21 mouse cellular contexts compared by ENCODE assay signal in the genomic region with DNA sequence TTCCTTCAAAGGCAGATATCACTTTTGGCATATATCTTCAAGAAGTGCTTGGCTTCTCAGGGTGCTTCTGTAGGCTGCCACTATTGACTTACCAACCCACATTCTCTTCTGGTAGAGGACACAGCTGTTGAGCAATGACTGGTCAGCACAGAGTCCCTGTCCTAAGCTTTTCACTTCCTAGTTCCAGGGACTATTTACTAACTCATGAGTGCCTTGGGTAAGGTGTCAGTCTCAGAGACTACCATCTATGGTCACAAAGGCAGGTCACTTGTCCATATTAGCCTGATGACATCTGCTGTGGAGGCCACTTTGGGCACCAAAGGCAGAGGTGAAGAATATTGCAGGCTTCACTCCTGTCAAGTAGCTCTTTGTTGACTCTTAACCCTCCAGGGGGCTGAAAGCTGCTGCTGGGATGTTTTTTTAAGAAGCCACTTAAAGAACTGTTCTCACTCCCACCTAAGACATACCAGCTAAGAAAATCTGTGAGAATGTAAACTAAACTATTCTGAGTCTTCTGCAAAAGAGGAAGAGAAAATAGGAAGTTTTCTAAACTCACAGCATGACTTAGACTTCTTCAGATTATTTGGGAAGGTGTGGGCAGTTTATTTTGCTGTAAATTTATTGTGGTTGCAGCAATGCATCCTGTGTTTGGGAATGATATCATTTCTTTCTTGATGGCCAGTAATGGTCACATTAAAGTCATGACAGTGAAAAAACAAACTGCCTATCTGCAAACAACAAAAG. TPM values are rescaled to one million over a fixed set of nuclear protein-coding genes. Genes with fewer than 3 reads are reported as not detected.
DNase-seq lines count a peak whose midpoint lies in the region; ATAC-seq and TF ChIP-seq lines count a peak whose summit lies in the region.
"Had no signal": no experiment of that assay in that cellular context is flagged by ENCODE, and none has a peak within 500 bp of the region (broad histone marks: within the 10 kb centered on the region; RNA-seq: fewer than 3 reads in every experiment).

No protein-coding gene starts in this region.

- TF ChIP-seq POLR2A in MEL (IDR thresholded peaks at IDR 0.05; ENCODE audit: control insufficient read depth in 1 of 2, insufficient read depth in 1 of 2, low read depth in 1 of 2, low read length in 2 of 2, poor library complexity in 1 of 2), result no peak

- no peaks in the 10 kb centered on the region for H3K4me1 ChIP-seq in MEL (ENCODE audit: control insufficient read depth in 1 of 2, insufficient read depth in 2 of 2, low read length in 2 of 2)
- H3K4me1 ChIP-seq: heart, embryonic 13.5 days; hindbrain, embryonic 12.5 days; liver, embryonic 15.5 days; megakaryocyte, embryonic 14.5 days; neural tube, embryonic 15.5 days had no signal

- H3K79me2 ChIP-seq in MEL (ENCODE audit: control insufficient read depth, insufficient read depth, low read length, poor library complexity), result no peaks in the 10 kb centered on the region

- H3K36me3 ChIP-seq in MEL (ENCODE audit: control insufficient read depth in 1 of 2, insufficient read depth in 2 of 2, low read length in 2 of 2), result no peaks in the 10 kb centered on the region
- H3K36me3 ChIP-seq: heart, embryonic 13.5 days; hindbrain, embryonic 12.5 days; liver, embryonic 15.5 days; neural tube, embryonic 15.5 days had no signal

- H3K9me3 ChIP-seq in MEL (replicated peaks; ENCODE audit: insufficient read depth, low read length), result no peaks in the 10 kb centered on the region
- H3K9me3 ChIP-seq: heart, embryonic 13.5 days; hindbrain, embryonic 12.5 days; liver, embryonic 15.5 days; megakaryocyte, embryonic 14.5 days; neural tube, embryonic 15.5 days had no signal

- no peak overlapping the region for H3K9ac ChIP-seq in MEL (ENCODE audit: control insufficient read depth, low read depth, low read length, poor library complexity, severe bottlenecking)
- H3K9ac ChIP-seq: heart, embryonic 13.5 days; hindbrain, embryonic 12.5 days; liver, embryonic 15.5 days; neural tube, embryonic 15.5 days had no signal

- ATAC-seq in megakaryocyte progenitor cell, adult 5-6 weeks (replicated peaks; ENCODE audit: poor library complexity), result peak; percentile 79
- ATAC-seq: CD4-positive, CD25-positive, alpha-beta regulatory T cell, adult 4 months had no signal

- peaks cover 0 to 1% of the 10 kb centered on the region in 2 experiments; a peak in 2 of 4 replicates for H3K27me3 ChIP-seq in MEL (ENCODE audit: control insufficient read depth in 1 of 2, insufficient read depth in 2 of 2, low read length in 2 of 2)
- H3K27me3 ChIP-seq: hindbrain, embryonic 12.5 days; liver, embryonic 15.5 days; megakaryocyte, embryonic 14.5 days; neural tube, embryonic 15.5 days had no signal

- no peak for TF ChIP-seq CTCF in MEL (IDR thresholded peaks at IDR 0.05 in 2 of 3, conservative IDR thresholded peaks at IDR 0.05 in 1 of 3; ENCODE audit: control insufficient read depth in 1 of 3, insufficient read depth in 1 of 3, low read depth in 2 of 3, low read length in 3 of 3, poor library complexity in 1 of 3, severe bottlenecking in 1 of 3)
- TF ChIP-seq CTCF in layer of hippocampus, adult 2 months (conservative IDR thresholded peaks at IDR 0.05), result no peak

- no peak overlapping the region for H3K4me3 ChIP-seq in MEL (ENCODE audit: control insufficient read depth in 1 of 2, insufficient read depth in 1 of 2, low read depth in 2 of 2, low read length in 2 of 2)
- H3K4me3 ChIP-seq in layer of hippocampus, adult 2 months, result no peak overlapping the region
- H3K4me3 ChIP-seq: heart, embryonic 13.5 days; hindbrain, embryonic 12.5 days; liver, embryonic 15.5 days; megakaryocyte, embryonic 14.5 days; neural tube, embryonic 15.5 days had no signal

- no peak for TF ChIP-seq EP300 in MEL (IDR thresholded peaks at IDR 0.05; ENCODE audit: low read depth in 1 of 2, low read length in 2 of 2)

- peak; percentile 16 for DNase-seq in layer of hippocampus, adult 9-11 months
- no peak for DNase-seq in layer of hippocampus, postnatal 14 days (ENCODE audit: low spot score in 2 of 2)
- DNase-seq in A20 (ENCODE audit: low read depth, low spot score), result peak; percentile 41
- peak; percentile 7 for DNase-seq in MEL (ENCODE audit: low read depth, low spot score)
- no peak for DNase-seq in cerebellum, postnatal 14 days
- DNase-seq in layer of hippocampus, adult 2 months (ENCODE audit: low spot score in 2 of 2), result no peak
- DNase-seq: adrenal gland, postnatal 14 days; gastrocnemius, postnatal 36 days; kidney, postnatal 14 days; left cerebral cortex, postnatal 4 days had no signal

- no peak for TF ChIP-seq RAD21 in MEL (IDR thresholded peaks at IDR 0.05; ENCODE audit: low read depth, low read length)

- H3K27ac ChIP-seq in MEL (ENCODE audit: control insufficient read depth, low read depth, low read length), result no peak overlapping the region
- no peak overlapping the region for H3K27ac ChIP-seq in layer of hippocampus, adult 2 months
- H3K27ac ChIP-seq: heart, embryonic 13.5 days; hindbrain, embryonic 12.5 days; liver, embryonic 15.5 days; neural tube, embryonic 15.5 days had no signal

TF ChIP-seq in MEL, 35 proteins besides CTCF, POLR2A, EP300 and RAD21:
- TF ChIP-seq BHLHE40 (IDR thresholded peaks at IDR 0.05; ENCODE audit: borderline replicate concordance, low read depth, low read length) (no peak), MEF2A (IDR thresholded peaks at IDR 0.05; ENCODE audit: extremely low read depth, insufficient replicate concordance, low read depth, low read length, poor library complexity, severe bottlenecking) (no peak), KAT2A (conservative IDR thresholded peaks at IDR 0.05; ENCODE audit: low read depth, low read length) (no peak), RCOR1 (IDR thresholded peaks at IDR 0.05; ENCODE audit: low read depth, low read length) (no peak), SIN3A (IDR thresholded peaks at IDR 0.05; ENCODE audit: low read length) (no peak), MAFK (IDR thresholded peaks at IDR 0.05; ENCODE audit: borderline replicate concordance, low read depth, low read length) (no peak), MAZ (IDR thresholded peaks at IDR 0.05; ENCODE audit: low read depth, low read length) (no peak), USF2 (IDR thresholded peaks at IDR 0.05; ENCODE audit: borderline replicate concordance in 1 of 2, insufficient read depth in 1 of 2, low read depth in 1 of 2, low read length in 2 of 2) (no peak), ELF1 (IDR thresholded peaks at IDR 0.05; ENCODE audit: low read depth, low read length) (no peak), UBTF (IDR thresholded peaks at IDR 0.05; ENCODE audit: borderline replicate concordance, insufficient read depth, low read depth, low read length) (no peak), TBP (IDR thresholded peaks at IDR 0.05; ENCODE audit: low read depth, low read length) (no peak), MAX (IDR thresholded peaks at IDR 0.05; ENCODE audit: low read length) (no peak), ZMIZ1 (IDR thresholded peaks at IDR 0.05; ENCODE audit: low read depth, low read length) (no peak), GABPA (IDR thresholded peaks at IDR 0.05; ENCODE audit: low read depth, low read length) (no peak), MYB (IDR thresholded peaks at IDR 0.05; ENCODE audit: low read depth, low read length) (no peak)

RNA-seq across cellular contexts. Expression of a gene that starts 7.3 kb away (rescaled TPM):
- total RNA-seq in layer of hippocampus, postnatal 14 days (2021), result not detected
- total RNA-seq in MEL (2012; rRNA removed), result not detected in 2 replicates
- not detected for polyA plus RNA-seq in MEL (2012; ENCODE audit: insufficient read depth in 1 of 2, insufficient read length in 2 of 2, low read depth in 1 of 2, low replicate concordance in 2 of 2, missing spikeins in 1 of 2)
- not detected in 2 replicates for total RNA-seq in megakaryocyte progenitor cell, adult 5-6 weeks (2015)
- not detected in 2 replicates for total RNA-seq in megakaryocyte progenitor cell, adult 5-6 weeks (2017)
- total RNA-seq in layer of hippocampus, adult 2 months (2021), result not detected
- total RNA-seq: gastrocnemius, postnatal 36 days; layer of hippocampus, postnatal 25 days; left cerebral cortex, postnatal 4 days had no signal
- polyA plus RNA-seq: CD4-positive, CD25-positive, alpha-beta regulatory T cell, adult 4 months; forebrain, embryonic 11.5 days; hindbrain, embryonic 12.5 days; liver, embryonic 15.5 days had no signal

RNA-seq across cellular contexts. Expression of a gene that starts 50.9 kb away (rescaled TPM):
- total RNA-seq in layer of hippocampus, postnatal 14 days (2021), result not detected
- not detected in 2 replicates for total RNA-seq in MEL (2012; rRNA removed)
- not detected for polyA plus RNA-seq in MEL (2012; ENCODE audit: insufficient read depth in 1 of 2, insufficient read length in 2 of 2, low read depth in 1 of 2, low replicate concordance in 2 of 2, missing spikeins in 1 of 2)
- not detected in 2 replicates for total RNA-seq in megakaryocyte progenitor cell, adult 5-6 weeks (2015)
- total RNA-seq in megakaryocyte progenitor cell, adult 5-6 weeks (2017), result not detected in 2 replicates
- total RNA-seq in layer of hippocampus, adult 2 months (2021), result not detected
- total RNA-seq: adrenal gland, postnatal 14 days; gastrocnemius, postnatal 36 days; layer of hippocampus, postnatal 25 days; left cerebral cortex, postnatal 4 days had no signal
- polyA plus RNA-seq: CD4-positive, CD25-positive, alpha-beta regulatory T cell, adult 4 months; embryonic facial prominence, embryonic 14.5 days; forebrain, embryonic 11.5 days; heart, embryonic 13.5 days; hindbrain, embryonic 12.5 days; intestine, embryonic 14.5 days; liver, embryonic 15.5 days; neural tube, embryonic 15.5 days had no signal

Comparison
In these comparisons a context has a peak if more than half of its experiments do, and no peak if none do; other contexts are left out.
1. DNase-seq: peak in layer of hippocampus, adult 9-11 months (single experiment), A20 (single experiment) and MEL (single experiment); none in layer of hippocampus, postnatal 14 days (0 of 2), cerebellum, postnatal 14 days (0 of 2) and layer of hippocampus, adult 2 months (0 of 2).